Mouse (Mus musculus) cerebellum, postnatal 4 days (tissue): ENCODE data around the gene Tmem97.
"Not testable (repeated sequence)": the region's sequence is repeated elsewhere in the genome, so short reads cannot be mapped to it uniquely, and the experiment has no call there.

ENCODE experiments used
- DNase-seq, 2 experiments: peaks; one replicate each; pipeline ENCODE4 v3.0.0; 2022; ENCODE audit warnings: low spot score in 2 of 2, mixed read lengths in 1 of 2

Tmem97 gene

GRCm38 (mm10) chr11:78551059-78551398 is 452 bp upstream of the Tmem97 start:
- DNase-seq: no peak

GRCm38 (mm10) chr11:78549491-78549987 is 1.0 kb downstream of the Tmem97 start:
- DNase-seq: no peak

- DNase-seq: no peak
These were observed 2.7 kb downstream of the Tmem97 start for GRCm38 (mm10) chr11:78547718-78548460.

GRCm38 (mm10) chr11:78545181-78545580 is 5.4 kb downstream of the Tmem97 start:
- no peak for DNase-seq

GRCm38 (mm10) chr11:78544449-78545111 is 6.0 kb downstream of the Tmem97 start:
- DNase-seq: no peak

- no peak for DNase-seq
These were observed 10.2 kb downstream of the Tmem97 start for GRCm38 (mm10) chr11:78540358-78540757.

- DNase-seq: no peak
These were observed 13.9 kb downstream of the Tmem97 start for GRCm38 (mm10) chr11:78536690-78537084.

- DNase-seq: peak; percentile 91 to 94
These were observed 14.4 kb downstream of the Tmem97 start, which contains the start of the genes Tnfaip1 and Ift20 for GRCm38 (mm10) chr11:78536080-78536689. Gene Tnfaip1, minus strand, starts transcription at chr11:78536332. Gene Ift20, plus strand, starts transcription at chr11:78536361.

GRCm38 (mm10) chr11:78535376-78536079 is 15.0 kb downstream of the Tmem97 start:
- no peak for DNase-seq

GRCm38 (mm10) chr11:78534516-78534915 is 16.1 kb downstream of the Tmem97 start:
- DNase-seq: no peak

GRCm38 (mm10) chr11:78531515-78531914 is 19.1 kb downstream of the Tmem97 start:
- DNase-seq: not testable (repeated sequence)

GRCm38 (mm10) chr11:78531046-78531445 is 19.5 kb downstream of the Tmem97 start:
- DNase-seq: no peak

- DNase-seq: no peak
These were observed 20.6 kb downstream of the Tmem97 start for GRCm38 (mm10) chr11:78530001-78530400.

- no peak for DNase-seq
These were observed 21.9 kb downstream of the Tmem97 start for GRCm38 (mm10) chr11:78528714-78529113.

GRCm38 (mm10) chr11:78524838-78525237 is 25.7 kb downstream of the Tmem97 start:
- peak in 1 of 2 experiments; percentile 58 for DNase-seq

GRCm38 (mm10) chr11:78523241-78523955 is 27.2 kb downstream of the Tmem97 start:
- no peak for DNase-seq

- no peak for DNase-seq
These were observed 28.0 kb downstream of the Tmem97 start for GRCm38 (mm10) chr11:78522481-78522997.

- no peak for DNase-seq
These were observed 28.7 kb downstream of the Tmem97 start for GRCm38 (mm10) chr11:78521880-78522279.

GRCm38 (mm10) chr11:78518931-78519330 is 31.6 kb downstream of the Tmem97 start:
- no peak for DNase-seq

GRCm38 (mm10) chr11:78515549-78516325 is 34.8 kb downstream of the Tmem97 start:
- peak in 1 of 2 experiments; percentile 13 for DNase-seq
